Mouse (Mus musculus) hindbrain, embryonic 12.5 days (tissue): ENCODE results near the gene Slc16a11. TPM values are rescaled to one million over a fixed set of nuclear protein-coding genes. Genes with fewer than 3 reads are reported as not detected.

Source experiments
- microRNA counts: library from miRNA; unstranded; fragments of <30 nt; microRNA quantifications from one replicate; lab custom pipeline; 2017
- microRNA-seq: library from miRNA; unstranded; fragments of <30 nt; microRNA quantifications from one replicate; pipeline ENCODE4, GENCODE M21; 2017
- polyA plus RNA-seq: library from polyadenylated mRNA; unstranded; fragments of >200 nt; fragmentation: Nextera tagmentation; extraction: Ambion mirVana; gene quantifications from 2 replicates; pipeline ENCODE4 v1.2.1, GENCODE M21; 2016

The Slc16a11 gene
- polyA plus RNA-seq, 1 experiment from 2014 or later = 2.6 TPM

MicroRNAs within 50 kb of the gene (microRNA counts, 519-probe panel; counts per million panel counts)
- microRNA mmu-miR-195 (lab: Ali Mortazavi, UCI) (470 counts per million, percentile 58 among the panel's probes with 10 or more counts), microRNA mmu-miR-497 (lab: Ali Mortazavi, UCI) (470 counts per million, percentile 58 among the panel's probes with 10 or more counts)

Small RNAs within 50 kb of the gene (microRNA-seq; reads per million reads assigned to microRNA genes)
- gene Mir195a (387 reads per million, percentile 63 among the genes with 10 or more reads in this experiment), gene Mir497 (not detected), gene Mir497b (not detected)

Other genes starting within 250 kb of the Slc16a11 start
- 9.5 and 21.8 TPM in 2 replicates for gene Cldn7, start 248.0 kb upstream of the Slc16a11 start, polyA plus RNA-seq
- 22.4 and 26.1 TPM in 2 replicates for gene Ctdnep1, start 231.6 kb upstream of the Slc16a11 start, polyA plus RNA-seq
- 123 and 127 TPM in 2 replicates for gene Elp5, start 230.2 kb upstream of the Slc16a11 start, polyA plus RNA-seq
- 598 and 607 TPM in 2 replicates for gene Gabarap, start 221.6 kb upstream of the Slc16a11 start, polyA plus RNA-seq
- 87.8 and 96.2 TPM in 2 replicates for gene Phf23, start 217.0 kb upstream of the Slc16a11 start, polyA plus RNA-seq
- 45.9 and 46.4 TPM in 2 replicates for gene Dvl2, start 212.2 kb upstream of the Slc16a11 start, polyA plus RNA-seq
- 59.8 and 61.9 TPM in 2 replicates for gene Acadvl, start 197.3 kb upstream of the Slc16a11 start, polyA plus RNA-seq
- 23.0 and 28.5 TPM in 2 replicates for gene Dlg4, start 195.8 kb upstream of the Slc16a11 start, polyA plus RNA-seq
- gene Asgr1, start 158.7 kb upstream of the Slc16a11 start, polyA plus RNA-seq = 0.56 and 0.89 TPM in 2 replicates
- gene Asgr2, start 120.1 kb upstream of the Slc16a11 start, polyA plus RNA-seq = not detected in 2 replicates
- gene Mgl2, start 82.4 kb upstream of the Slc16a11 start, polyA plus RNA-seq = 0.50 and 0.77 TPM in 2 replicates
- 0.71 and 2.6 TPM in 2 replicates for gene Clec10a, start 56.6 kb upstream of the Slc16a11 start, polyA plus RNA-seq
- gene Slc16a13, start 8.3 kb downstream of the Slc16a11 start, polyA plus RNA-seq = 16.4 and 20.8 TPM in 2 replicates
- 5.4 and 8.3 TPM in 2 replicates for gene Bcl6b, start 17.0 kb downstream of the Slc16a11 start, polyA plus RNA-seq
- gene 0610010K14Rik, start 25.2 kb downstream of the Slc16a11 start, polyA plus RNA-seq = 197 and 210 TPM in 2 replicates
- gene Gm21988, start 27.1 kb downstream of the Slc16a11 start, polyA plus RNA-seq = 11.3 and 14.6 TPM in 2 replicates
- 195 and 200 TPM in 2 replicates for gene Rnasek, start 27.1 kb downstream of the Slc16a11 start, polyA plus RNA-seq
- gene Alox12, start 42.6 kb downstream of the Slc16a11 start, polyA plus RNA-seq = 2.2 and 3.3 TPM in 2 replicates
- not detected in 2 replicates for gene Alox12e, start 109.9 kb downstream of the Slc16a11 start, polyA plus RNA-seq
- gene Alox15, start 139.3 kb downstream of the Slc16a11 start, polyA plus RNA-seq = 0.09 TPM in 1 of 2 replicates, not detected in the other
- gene Pelp1, start 197.3 kb downstream of the Slc16a11 start, polyA plus RNA-seq = 40.2 and 40.4 TPM in 2 replicates
- gene Arrb2, start 219.9 kb downstream of the Slc16a11 start, polyA plus RNA-seq = 36.5 and 36.8 TPM in 2 replicates
- 32.7 and 36.1 TPM in 2 replicates for gene Med11, start 239.2 kb downstream of the Slc16a11 start, polyA plus RNA-seq
- gene Zmynd15, start 246.7 kb downstream of the Slc16a11 start, polyA plus RNA-seq = 0.60 and 1.1 TPM in 2 replicates
- 2.0 and 2.1 TPM in 2 replicates for gene Cxcl16, start 247.2 kb downstream of the Slc16a11 start, polyA plus RNA-seq